Mouse (Mus musculus) heart, adult 2 months (tissue): ENCODE measurements at regions not wholly inside any gene's neighbourhood (a gene's known extent, or its start where the extent isn't known, plus 50 kb on each side); places are given as distances from the start of the nearest gene placed in this dataset.
A peak's percentile ranks its signal among the peaks of the same experiment; 100 is the strongest.

Experiments
- DNase-seq, 2 experiments: peaks; one replicate each; pipeline ENCODE4 v3.0.0; 2021
- H3K27ac ChIP-seq: fragments of 200-600 bp; 2 replicates; pipeline ENCODE4 v1.8.1; 2022
- H3K27me3 ChIP-seq: fragments of 200-500 bp; 2 replicates; pipeline ENCODE4 v1.6.1; 2012; ENCODE audit warnings: mild to moderate bottlenecking, low read length, inconsistent platforms, mixed read lengths; ENCODE audit not compliant: control insufficient read depth, insufficient read depth
- H3K36me3 ChIP-seq: fragments of 200-500 bp; 2 replicates; pipeline ENCODE4 v1.6.1; 2012; ENCODE audit warnings: low read length, inconsistent platforms; ENCODE audit not compliant: control insufficient read depth, insufficient read depth
- H3K4me1 ChIP-seq: fragments of 200-500 bp; 2 replicates; pipeline ENCODE4 v1.6.1; 2011; ENCODE audit warnings: low read length; ENCODE audit not compliant: control insufficient read depth, insufficient read depth
- H3K4me3 ChIP-seq: fragments of 200-600 bp; 2 replicates; pipeline ENCODE4 v1.8.1; 2022
- H3K79me2 ChIP-seq: fragments of 200-500 bp; replicated peaks from 2 replicates; pipeline ENCODE4 v1.6.1; 2012; ENCODE audit warnings: mild to moderate bottlenecking, inconsistent platforms, low read length, moderate library complexity, mixed read lengths; ENCODE audit not compliant: control insufficient read depth, insufficient read depth
- H3K9ac ChIP-seq: fragments of 200-500 bp; 2 replicates; pipeline ENCODE4 v1.6.1; 2012; ENCODE audit warnings: low read depth, mild to moderate bottlenecking, control low read depth, inconsistent platforms, low read length, mixed read lengths
- CTCF ChIP-seq: fragments of 200-600 bp; IDR thresholded peaks from 2 replicates; pipeline ENCODE4 v1.8.1; 2022; ENCODE audit warnings: antibody characterized with exemption, mild to moderate bottlenecking, moderate library complexity
- EP300 ChIP-seq: fragments of 200-500 bp; IDR thresholded peaks from 2 replicates; pipeline ENCODE4 v1.6.1; 2011; ENCODE audit warnings: low read depth, low read length, control low read depth; ENCODE audit not compliant: insufficient read depth
- POLR2A ChIP-seq: fragments of 200-500 bp; IDR thresholded peaks from 2 replicates; pipeline ENCODE4 v1.6.1; 2011; ENCODE audit warnings: mild to moderate bottlenecking, low read depth, low read length, control low read depth; ENCODE audit not compliant: insufficient read depth
- WGBS: fragments of 180-500 bp; shearing (Covaris S2); methylation state at CpG from one replicate; pipeline ENCODE4 v1.1.7; 2018; 5-methylcytosine and 5-hydroxymethylcytosine counted together
- intact Hi-C: fragments of 180-260 bp; cut with DNase I; formaldehyde crosslinking; loops from one replicate; pipeline ENCODE4 v1.15.1; 2025

DNA sequence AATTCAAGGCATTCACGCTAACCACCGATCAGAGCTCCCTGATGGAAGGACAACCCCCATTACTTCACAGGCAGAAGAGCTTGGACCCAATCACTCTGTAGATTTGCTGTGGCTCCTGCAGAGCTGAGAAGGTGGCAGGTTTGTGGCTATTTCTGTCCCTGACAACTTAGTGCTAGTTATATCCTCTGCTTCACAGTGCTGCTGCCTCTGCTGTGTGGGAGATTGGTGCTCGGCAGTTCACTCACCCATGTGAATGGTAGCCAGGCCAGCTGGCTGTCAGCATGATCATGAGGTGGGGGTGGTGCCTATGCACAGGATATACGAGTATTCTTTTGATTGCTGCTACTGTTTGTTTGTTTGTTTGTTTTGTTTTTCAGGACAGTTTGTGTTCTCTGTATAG, 113.9 kb downstream of the Gm10131 start:
- TF ChIP-seq CTCF: no peak
- peak; percentile 84; the same call in 1 of the 2 replicates for TF ChIP-seq EP300
- TF ChIP-seq POLR2A: peak; percentile 67
- peak; percentile 46 to 74 for DNase-seq

DNA sequence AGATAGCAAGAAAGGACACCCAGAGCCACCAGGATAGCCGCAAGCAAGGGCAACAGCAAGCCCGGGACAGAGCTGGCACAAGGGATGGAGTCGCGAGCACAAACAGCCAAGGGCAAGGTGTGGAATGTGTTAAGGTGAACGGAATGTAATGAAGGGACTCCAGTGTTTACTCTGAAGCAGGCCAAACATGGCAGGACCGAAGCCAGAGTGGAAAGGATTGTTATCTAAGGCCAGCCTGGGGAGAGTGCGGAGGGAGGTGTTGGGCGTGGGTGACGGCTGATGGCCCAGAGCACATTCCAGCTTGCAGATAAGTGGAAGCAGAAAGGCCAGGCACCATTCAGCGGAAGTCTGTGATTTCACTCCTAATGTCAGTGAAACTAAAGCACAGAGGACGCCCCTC, 118.6 kb downstream of the Gm10131 start:
- Histone ChIP-seq H3K9ac (peak overlapping the region; percentile 32; the same call in 1 of the 2 replicates), H3K79me2 (no peaks in the 10 kb centered on the region), H3K27ac (peak overlapping the region; percentile 88), H3K27me3 (no peaks in the 10 kb centered on the region), H3K4me1 (peaks cover 7% of the 10 kb centered on the region), H3K4me3 (no peak overlapping the region), H3K36me3 (no peaks in the 10 kb centered on the region; the same call in 1 of the 2 replicates)
- intact Hi-C loops: no loop called here
- WGBS: 20% methylated on average over 11 of the region's 11 CpGs
- TF ChIP-seq EP300 (peak; percentile 99), POLR2A (peak; percentile 56), CTCF (no peak)
- DNase-seq: peak; percentile 68 to 88

More for the DNA sequence above, 113.9 kb downstream of the Gm10131 start:
- Histone ChIP-seq H3K4me1 (peaks cover 4% of the 10 kb centered on the region), H3K36me3 (no peaks in the 10 kb centered on the region; the same call in 1 of the 2 replicates), H3K79me2 (no peaks in the 10 kb centered on the region), H3K27ac (peak overlapping the region; percentile 80), H3K9ac (no peak overlapping the region), H3K27me3 (no peaks in the 10 kb centered on the region), H3K4me3 (no peak overlapping the region)
- 34% methylated on average over 4 of the region's 4 CpGs for WGBS
- intact Hi-C loops: no loop called here

DNA sequence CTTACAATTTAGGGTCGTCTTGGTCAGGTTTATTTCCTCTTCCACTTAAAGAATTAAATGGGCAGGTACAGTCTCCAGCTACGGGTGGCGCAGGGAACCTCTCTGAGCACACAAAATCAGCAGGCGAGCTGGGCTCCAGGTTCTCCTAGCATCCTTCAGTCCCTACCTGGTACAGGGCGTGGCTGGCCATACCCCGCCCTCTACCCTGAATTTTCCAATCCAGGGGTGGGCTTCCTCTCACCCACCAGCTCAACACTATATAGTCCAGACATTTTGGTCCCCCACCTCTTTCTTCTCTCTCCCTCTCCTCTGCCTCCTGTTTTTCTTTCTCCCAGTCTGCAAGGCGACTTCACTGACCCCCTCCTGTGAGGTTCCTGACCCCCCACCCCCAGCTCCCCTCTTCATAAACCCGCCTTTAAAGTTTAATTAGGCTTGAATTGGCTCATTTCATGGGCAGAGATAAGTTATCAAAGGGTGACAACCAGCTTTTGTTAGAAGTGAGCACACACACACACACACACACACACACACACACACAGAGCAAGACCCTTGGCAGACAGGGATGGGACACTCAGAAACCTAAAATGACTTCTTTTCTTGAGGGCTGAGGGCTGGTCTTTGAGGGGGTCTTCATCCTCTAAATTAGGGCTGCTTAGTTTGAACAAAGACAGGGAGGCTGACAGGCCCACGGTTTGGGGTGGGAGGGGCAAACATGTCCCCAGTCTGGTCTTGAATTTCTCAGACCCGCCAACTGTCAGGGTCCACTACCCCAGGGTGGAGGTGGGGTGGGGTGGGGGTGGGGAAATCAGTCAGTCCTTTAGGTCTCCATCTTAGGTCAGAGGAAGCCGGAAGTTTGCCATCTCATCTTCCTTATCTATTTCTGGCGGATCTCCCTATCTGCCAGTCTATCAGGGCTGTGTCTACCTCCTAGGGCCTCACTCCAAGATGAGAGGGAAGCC, 119.3 kb downstream of the Gm10131 start:
- no peaks in the 10 kb centered on the region for H3K79me2 ChIP-seq
- H3K36me3 ChIP-seq: no peaks in the 10 kb centered on the region; the same call in 1 of the 2 replicates
- intact Hi-C loops: no loop called here
- no peak overlapping the region for H3K9ac ChIP-seq
- peaks cover 10% of the 10 kb centered on the region for H3K4me1 ChIP-seq
- no peaks in the 10 kb centered on the region for H3K27me3 ChIP-seq
- no peak overlapping the region for H3K4me3 ChIP-seq
- no peak for DNase-seq
- peak overlapping the region; percentile 88 for H3K27ac ChIP-seq
- 65% methylated on average over 12 of the region's 12 CpGs for WGBS
- no peak for TF ChIP-seq POLR2A
- TF ChIP-seq EP300: no peak
- no peak for TF ChIP-seq CTCF

DNA sequence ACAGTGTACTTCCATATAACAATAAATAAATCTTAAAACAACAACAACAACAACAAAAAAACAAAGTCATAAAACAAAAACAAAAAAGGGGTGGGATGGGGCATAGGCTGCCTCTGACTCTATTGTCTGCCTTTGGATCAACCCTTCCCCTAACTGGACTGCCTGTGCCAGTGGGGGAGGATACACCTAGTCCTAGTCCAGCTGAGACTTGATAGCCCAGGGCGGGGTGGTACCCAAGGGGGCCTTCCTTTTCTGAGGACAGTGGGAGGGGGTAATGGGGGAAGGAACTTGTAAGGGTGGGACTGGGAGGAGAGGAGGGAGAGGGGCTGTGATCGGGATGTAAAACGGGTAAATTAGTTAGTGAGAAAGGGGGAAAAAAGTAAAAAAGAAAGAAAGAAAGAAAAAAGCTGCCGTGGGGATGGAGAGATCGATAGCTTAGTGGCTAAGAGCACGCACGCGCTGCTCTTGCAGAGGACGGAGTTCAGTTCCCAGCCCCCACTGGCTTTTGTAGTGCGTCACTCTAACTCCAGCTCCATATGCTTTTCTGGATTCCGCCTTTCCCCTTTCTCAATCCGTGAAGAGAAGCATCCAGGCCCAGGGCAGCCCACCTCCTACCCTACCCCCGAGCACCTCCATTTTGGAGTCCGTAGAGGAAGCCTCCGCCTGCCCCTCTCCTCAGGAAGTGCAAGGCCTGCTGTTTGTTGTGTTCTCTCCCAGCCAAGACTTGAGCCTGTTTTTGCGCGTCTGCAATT, 120.2 kb downstream of the Gm10131 start:
- Histone ChIP-seq H3K27me3 (no peaks in the 10 kb centered on the region), H3K36me3 (no peaks in the 10 kb centered on the region; the same call in 1 of the 2 replicates), H3K9ac (no peak overlapping the region), H3K4me1 (peaks cover 10% of the 10 kb centered on the region), H3K79me2 (no peaks in the 10 kb centered on the region), H3K27ac (no peak overlapping the region; the same call in 1 of the 2 replicates), H3K4me3 (no peak overlapping the region)
- DNase-seq: no peak
- intact Hi-C loops: no loop called here
- WGBS: 70% methylated on average over 17 of the region's 17 CpGs
- TF ChIP-seq CTCF (no peak), EP300 (no peak), POLR2A (no peak)

DNA sequence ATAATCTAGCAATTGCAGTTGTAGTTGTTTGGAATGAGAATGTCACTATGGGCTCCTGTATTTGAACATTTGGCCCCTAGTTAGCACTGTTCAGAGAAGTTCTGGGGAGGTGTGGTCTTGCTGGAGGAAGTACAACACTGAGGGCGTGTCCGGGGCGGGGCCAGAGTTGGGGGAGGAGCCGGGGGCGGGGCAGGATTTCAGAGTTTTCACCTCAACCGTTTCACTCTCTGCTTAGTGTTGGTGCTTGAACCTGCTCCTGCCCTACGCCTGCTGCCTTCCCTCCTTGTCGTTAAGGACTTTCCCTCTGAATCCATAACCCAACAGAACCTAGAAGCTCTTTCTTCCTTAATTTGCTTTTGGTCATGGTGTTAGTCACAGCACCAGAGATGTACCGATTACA, 121.5 kb downstream of the Gm10131 start:
- Histone ChIP-seq H3K79me2 (no peaks in the 10 kb centered on the region), H3K27me3 (no peaks in the 10 kb centered on the region), H3K27ac (no peak overlapping the region), H3K4me3 (no peak overlapping the region), H3K9ac (no peak overlapping the region), H3K36me3 (no peaks in the 10 kb centered on the region; the same call in 1 of the 2 replicates), H3K4me1 (peaks cover 10% of the 10 kb centered on the region)
- no peak for TF ChIP-seq CTCF
- TF ChIP-seq POLR2A: no peak
- TF ChIP-seq EP300: no peak
- 59% methylated on average over 9 of the region's 9 CpGs for WGBS
- intact Hi-C loops: no loop called here
- no peak for DNase-seq

DNA sequence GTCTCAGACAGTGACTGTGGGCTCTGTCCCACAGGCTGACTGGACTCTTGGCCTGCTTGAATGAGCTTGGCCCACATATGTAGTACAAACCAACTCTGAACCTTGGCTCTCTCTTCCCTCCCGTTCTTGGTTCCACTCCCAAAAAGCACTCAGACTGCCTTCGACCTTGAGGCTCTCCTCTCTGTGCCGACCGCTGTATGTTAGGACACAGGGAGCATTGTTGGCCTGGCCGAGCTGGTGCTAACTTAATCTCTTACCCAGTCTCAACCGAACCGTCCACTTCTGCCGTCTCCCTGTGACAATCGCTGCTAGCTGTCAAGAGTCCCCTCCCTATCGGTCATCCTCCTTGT, 123.8 kb downstream of the Gm10131 start:
- no peaks in the 10 kb centered on the region for H3K27me3 ChIP-seq
- no peak overlapping the region for H3K9ac ChIP-seq
- intact Hi-C loops: no loop called here
- H3K4me3 ChIP-seq: no peak overlapping the region
- peak overlapping the region; percentile 73 for H3K27ac ChIP-seq
- H3K79me2 ChIP-seq: no peaks in the 10 kb centered on the region
- no peak for TF ChIP-seq CTCF
- TF ChIP-seq POLR2A: peak; percentile 32; the same call in 1 of the 2 replicates
- 0 out of 2 replicates have a peak, but pooled peaks have one; percentile 26 for TF ChIP-seq EP300
- 39% methylated on average over 10 of the region's 10 CpGs for WGBS
- H3K36me3 ChIP-seq: no peaks in the 10 kb centered on the region
- peak; percentile 38 to 68 for DNase-seq
- H3K4me1 ChIP-seq: peaks cover 7% of the 10 kb centered on the region
